Mouse (Mus musculus): ENCODE data around the gene Plekhg1.

- TF ChIP-seq POLR2A (IDR thresholded peaks at IDR 0.05; ENCODE audit: insufficient read depth, low read depth, low read length): no peak
- TF ChIP-seq CTCF (IDR thresholded peaks at IDR 0.05): no peak
- no peak for TF ChIP-seq EP300 (IDR thresholded peaks at IDR 0.05; ENCODE audit: insufficient read depth, low read depth, low read length)
Measured at GRCm38 (mm10) chr10:3914104-3914503, 173.9 kb downstream of the Plekhg1 start.
